Mouse (Mus musculus) stomach, postnatal 0 days (tissue): ENCODE measurements around the gene Hint1. TPM values are rescaled to one million over a fixed set of nuclear protein-coding genes. Genes with fewer than 3 reads are reported as not detected.

Experiments used
- ATAC-seq: fragments of 200-750 bp; cut with Nextera tagmentation; 2 replicates; pipeline ENCODE4 v1.8.0; 2017; ENCODE audit not compliant: low FRiP score, low TSS enrichment
- DNase-seq: peaks from one replicate; pipeline ENCODE4 v3.0.0-alpha.2; 2016; ENCODE audit warnings: low spot score
- H3K27ac ChIP-seq: fragments of 300-500 bp; sonication (generic); replicated peaks from 2 replicates; pipeline ENCODE4 v1.5.1; 2014; ENCODE audit warnings: mild to moderate bottlenecking, control low read depth
- H3K27me3 ChIP-seq: fragments of 300-500 bp; sonication (generic); 2 replicates; pipeline ENCODE4 v1.6.1; 2014; ENCODE audit warnings: low read length; ENCODE audit not compliant: control insufficient read depth, insufficient read depth
- H3K36me3 ChIP-seq: fragments of 300-500 bp; sonication (generic); 2 replicates; pipeline ENCODE4 v1.6.1; 2014; ENCODE audit warnings: low read length, mixed read lengths; ENCODE audit not compliant: control insufficient read depth, insufficient read depth
- H3K4me1 ChIP-seq: fragments of 300-500 bp; sonication (generic); replicated peaks from 2 replicates; pipeline ENCODE4 v1.6.1; 2014; ENCODE audit warnings: antibody characterized with exemption; ENCODE audit not compliant: control insufficient read depth, insufficient read depth
- H3K4me2 ChIP-seq: fragments of 300-500 bp; sonication (generic); replicated peaks from 2 replicates; pipeline ENCODE4 v1.6.1; 2014; ENCODE audit warnings: low read depth, mild to moderate bottlenecking, control low read depth, moderate library complexity
- H3K4me3 ChIP-seq: fragments of 300-500 bp; sonication (generic); 2 replicates; pipeline ENCODE4 v1.5.1; 2014; ENCODE audit warnings: low read depth, low read length, control low read depth
- H3K9ac ChIP-seq: fragments of 300-500 bp; sonication (generic); 2 replicates; pipeline ENCODE4 v1.6.1; 2014; ENCODE audit warnings: mild to moderate bottlenecking, low read length, control low read depth, mixed read lengths
- H3K9me3 ChIP-seq: fragments of 300-500 bp; sonication (generic); 2 replicates; pipeline ENCODE4 v1.6.1; 2016; ENCODE audit warnings: low read length; ENCODE audit not compliant: control insufficient read depth
- CTCF ChIP-seq: IDR thresholded peaks from 2 replicates; pipeline ENCODE4 v1.5.1; 2016; ENCODE audit warnings: antibody characterized with exemption, low read depth, mild to moderate bottlenecking, moderate library complexity
- EP300 ChIP-seq: optimal IDR thresholded peaks from 2 replicates; pipeline ENCODE3; 2016; ENCODE audit warnings: antibody characterized with exemption
- whole genome bisulfite sequencing: fragments of 180-500 bp; shearing (Covaris S2); extraction: QIAGEN DNeasy Blood & Tissue Kit; methylation state at CpG from one replicate; pipeline ENCODE4 v1.1.7; 2014; 5-methylcytosine and 5-hydroxymethylcytosine counted together
- polyA plus RNA-seq: library from polyadenylated mRNA; unstranded; fragments of >200 nt; fragmentation: Nextera tagmentation; extraction: Ambion mirVana; gene quantifications from 2 replicates; pipeline ENCODE4 v1.2.1, GENCODE M21; 2015

The Hint1 gene
- polyA plus RNA-seq, 1 experiment from 2014 or later, result 824 TPM

DNA sequence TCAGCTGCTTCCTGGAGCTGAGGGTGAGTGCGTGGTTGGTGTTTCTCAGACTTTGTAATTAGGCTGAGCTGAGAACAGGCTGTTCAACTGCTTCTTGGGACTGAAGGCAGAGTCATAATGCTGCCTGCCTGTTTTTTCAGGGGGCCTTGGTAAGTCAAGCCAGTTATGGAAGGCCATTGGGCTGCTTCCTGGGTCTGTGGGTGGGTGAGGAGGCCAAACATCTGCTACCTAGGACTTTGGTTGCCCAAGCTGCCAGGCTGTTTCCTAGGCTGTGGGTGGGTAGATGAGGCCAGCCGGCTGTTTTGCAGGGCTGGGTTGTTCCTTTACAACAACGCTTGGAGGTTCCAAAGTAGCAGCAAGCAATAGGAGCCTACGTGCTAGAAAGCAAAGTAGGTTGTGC is 32.4 kb upstream of the Hint1 start:
- H3K4me1 ChIP-seq, result no peaks in the 10 kb centered on the region
- WGBS, result 85% methylated on average over 4 of the region's 4 CpGs
- no peak overlapping the region for H3K4me2 ChIP-seq
- H3K27ac ChIP-seq, result no peak overlapping the region
- H3K9ac ChIP-seq, result no peak overlapping the region
- no peaks in the 10 kb centered on the region for H3K27me3 ChIP-seq
- H3K9me3 ChIP-seq, result no peaks in the 10 kb centered on the region
- no peak overlapping the region for H3K4me3 ChIP-seq
- DNase-seq (no peak), ATAC-seq (no peak)
- TF ChIP-seq CTCF (no peak), EP300 (no peak)
- no peaks in the 10 kb centered on the region for H3K36me3 ChIP-seq

DNA sequence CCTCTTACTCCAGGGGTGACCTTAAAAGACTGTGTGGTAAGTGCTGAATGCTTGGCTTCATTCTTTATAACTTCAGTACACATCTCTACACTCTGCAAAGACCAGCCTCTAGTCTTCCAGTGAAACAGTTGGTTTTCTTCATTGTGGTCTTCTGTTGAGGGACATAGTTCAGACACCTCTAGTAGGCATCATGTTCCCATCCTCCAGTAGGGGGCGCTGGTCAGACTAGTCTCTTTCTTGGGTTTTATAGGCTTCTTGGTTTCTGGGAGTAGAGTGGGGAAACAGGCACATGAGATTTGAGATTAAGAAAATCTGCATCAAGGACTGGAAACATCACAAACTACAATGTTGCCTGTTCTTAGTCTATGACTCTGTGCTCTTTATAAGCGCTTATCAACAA is 31.6 kb upstream of the Hint1 start:
- no peak overlapping the region for H3K4me3 ChIP-seq
- H3K9ac ChIP-seq, result no peak overlapping the region
- ATAC-seq, result no peak
- H3K36me3 ChIP-seq, result no peaks in the 10 kb centered on the region
- no peak overlapping the region for H3K27ac ChIP-seq
- TF ChIP-seq EP300 (no peak), CTCF (peak; percentile 36)
- no peaks in the 10 kb centered on the region for H3K27me3 ChIP-seq
- H3K4me2 ChIP-seq, result no peak overlapping the region
- H3K9me3 ChIP-seq, result no peaks in the 10 kb centered on the region
- no peak for DNase-seq
- WGBS, result 69% methylated on average over 2 of the region's 2 CpGs
- H3K4me1 ChIP-seq, result no peaks in the 10 kb centered on the region

DNA sequence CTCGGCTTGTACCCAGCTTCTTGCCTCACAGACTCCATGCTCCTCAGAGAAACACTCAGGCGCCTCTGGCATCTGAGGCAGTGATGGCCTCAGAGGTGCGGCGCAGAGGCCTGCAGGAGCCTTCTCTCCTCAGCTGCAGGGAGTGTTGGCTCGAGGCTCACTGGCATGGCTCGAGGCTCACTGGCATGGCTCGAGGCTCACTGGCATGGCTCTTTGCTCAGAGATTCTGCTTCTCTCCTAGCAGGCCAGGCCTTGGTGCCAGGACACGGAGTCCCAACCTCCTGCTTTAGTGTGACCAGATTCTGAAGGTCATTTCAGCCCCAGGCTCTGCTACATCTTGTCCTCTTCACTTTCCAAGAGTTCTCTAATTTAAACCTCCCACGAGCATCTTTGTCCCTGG is 30.1 kb upstream of the Hint1 start:
- DNase-seq, result no peak
- Histone ChIP-seq H3K4me3 (no peak overlapping the region), H3K9me3 (no peaks in the 10 kb centered on the region), H3K4me2 (no peak overlapping the region), H3K27ac (no peak overlapping the region), H3K27me3 (no peaks in the 10 kb centered on the region), H3K9ac (no peak overlapping the region), H3K36me3 (no peaks in the 10 kb centered on the region), H3K4me1 (no peaks in the 10 kb centered on the region)
- 76% methylated on average over 9 of the region's 9 CpGs for WGBS
- no peak for TF ChIP-seq EP300
- TF ChIP-seq CTCF, result no peak
- no peak for ATAC-seq

DNA sequence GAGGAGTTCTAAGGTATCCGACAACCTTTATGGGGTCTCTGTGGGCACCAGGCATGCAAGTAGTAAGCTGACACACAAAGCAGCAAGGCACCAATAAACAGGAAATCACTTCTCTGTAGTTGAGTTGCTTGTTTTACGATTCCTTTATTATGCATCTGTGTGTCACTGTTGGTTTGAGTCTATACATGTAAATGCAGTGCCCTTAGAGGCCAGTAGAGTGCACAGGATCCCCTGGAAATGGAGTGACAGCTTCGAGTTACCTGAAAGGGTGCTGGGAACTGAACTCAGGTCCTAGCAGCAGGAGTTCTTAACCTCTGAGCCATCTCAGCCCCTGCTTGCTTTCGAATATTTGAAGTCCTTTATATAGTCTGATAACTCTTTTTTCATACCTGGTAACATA is 26.5 kb upstream of the Hint1 start:
- ATAC-seq (no peak), DNase-seq (no peak)
- Histone ChIP-seq H3K27me3 (no peaks in the 10 kb centered on the region), H3K4me1 (no peaks in the 10 kb centered on the region), H3K36me3 (no peaks in the 10 kb centered on the region), H3K4me3 (no peak overlapping the region), H3K9ac (no peak overlapping the region), H3K4me2 (no peak overlapping the region), H3K9me3 (no peaks in the 10 kb centered on the region), H3K27ac (no peak overlapping the region)
- WGBS, result 91% methylated on average over 4 of the region's 4 CpGs
- TF ChIP-seq EP300 (no peak), CTCF (no peak)

DNA sequence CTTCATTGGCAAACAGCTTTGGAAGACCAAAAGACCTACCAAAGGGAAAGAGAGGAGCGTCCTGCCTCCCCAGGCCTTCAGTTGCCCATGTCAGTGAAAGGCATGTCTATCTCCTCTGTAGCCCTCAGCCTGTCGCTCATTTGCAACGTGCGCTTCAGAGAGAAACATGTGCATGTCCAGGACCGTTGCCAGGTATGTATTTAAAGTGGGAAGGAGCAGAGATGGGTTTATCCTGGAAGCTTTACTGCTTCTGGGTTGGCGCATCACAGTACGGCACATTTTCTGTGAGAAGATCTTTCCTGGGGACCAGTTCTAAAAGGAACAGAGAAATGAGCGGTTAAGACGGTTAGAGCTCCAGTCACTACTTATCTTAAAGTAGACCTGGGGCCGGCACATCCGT is 25.3 kb upstream of the Hint1 start:
- DNase-seq (no peak), ATAC-seq (no peak)
- Histone ChIP-seq H3K9me3 (no peaks in the 10 kb centered on the region), H3K9ac (no peak overlapping the region), H3K27me3 (no peaks in the 10 kb centered on the region), H3K27ac (no peak overlapping the region), H3K4me1 (no peaks in the 10 kb centered on the region), H3K4me2 (no peak overlapping the region), H3K36me3 (no peaks in the 10 kb centered on the region), H3K4me3 (no peak overlapping the region)
- WGBS, result 90% methylated on average over 11 of the region's 11 CpGs
- TF ChIP-seq CTCF, result no peak
- no peak for TF ChIP-seq EP300

DNA sequence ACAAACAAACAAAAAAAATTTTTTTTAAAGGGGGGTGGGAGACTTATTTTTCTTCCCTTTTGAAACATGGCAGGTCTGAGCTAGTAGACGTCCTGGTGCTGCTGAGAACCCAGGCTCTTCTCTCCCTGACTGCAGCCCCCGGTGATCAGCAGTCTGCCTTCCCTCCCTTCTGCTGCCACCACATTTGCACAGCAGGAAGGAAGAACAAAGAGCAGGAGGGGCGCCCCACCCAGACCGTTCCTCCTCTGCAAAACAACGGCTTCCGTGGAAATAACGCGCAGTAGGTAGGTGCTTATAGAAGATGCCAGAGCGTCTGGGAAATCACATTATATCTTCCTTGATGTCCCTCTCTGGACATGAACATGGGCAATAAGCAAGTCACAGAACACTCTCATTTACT is 21.8 kb upstream of the Hint1 start:
- no peak overlapping the region for H3K9ac ChIP-seq
- H3K4me3 ChIP-seq, result no peak overlapping the region
- no peaks in the 10 kb centered on the region for H3K9me3 ChIP-seq
- TF ChIP-seq EP300, result no peak
- no peak for TF ChIP-seq CTCF
- H3K4me1 ChIP-seq, result no peaks in the 10 kb centered on the region
- H3K4me2 ChIP-seq, result no peak overlapping the region
- H3K36me3 ChIP-seq, result no peaks in the 10 kb centered on the region
- no peak for ATAC-seq
- DNase-seq, result no peak
- H3K27ac ChIP-seq, result no peak overlapping the region
- no peaks in the 10 kb centered on the region for H3K27me3 ChIP-seq
- WGBS, result 53% methylated on average over 9 of the region's 9 CpGs
